Mouse (Mus musculus): ENCODE measurements around the gene Orc6.

GRCm38 (mm10) chr8:85301941-85302340, 2.5 kb downstream of the Orc6 start:
- no peak for TF ChIP-seq CTCF (IDR thresholded peaks at IDR 0.05; ENCODE audit: borderline replicate concordance, insufficient read depth, low read depth, low read length)
- no peak for TF ChIP-seq POLR2A (IDR thresholded peaks at IDR 0.05; ENCODE audit: borderline replicate concordance, insufficient read depth, low read length)

Measured in cerebellum, adult 2 months (tissue).